Mouse (Mus musculus): Measurements from ENCODE around the gene Aqp6.

DNA sequence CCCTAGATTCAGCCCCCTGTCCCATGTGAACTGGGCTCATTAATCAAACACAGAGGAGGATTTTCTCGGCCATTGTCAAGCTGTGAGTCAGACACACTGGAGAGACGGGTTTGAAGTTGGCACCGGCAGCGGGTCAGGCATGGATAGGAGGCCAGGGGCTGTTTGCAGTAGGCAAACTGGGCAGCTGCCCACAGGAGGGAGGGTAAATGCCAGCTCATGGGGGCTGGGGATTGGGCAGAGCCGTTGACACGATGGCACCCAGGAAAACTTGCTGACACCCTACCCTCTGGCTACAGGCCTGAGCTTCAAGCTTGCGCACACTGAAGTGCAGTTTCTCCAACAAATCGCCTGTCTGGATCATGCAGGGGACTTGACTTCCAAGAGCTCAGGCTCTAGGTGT is 9.0 kb upstream of the Aqp6 start:
- no peak for TF ChIP-seq CTCF (IDR thresholded peaks at IDR 0.05; ENCODE audit: insufficient read depth, low read length)
- peak; percentile 63; the same call in 1 of the 2 replicates for TF ChIP-seq POLR2A (IDR thresholded peaks at IDR 0.05; ENCODE audit: borderline replicate concordance, extremely low read depth, low read depth, low read length)

Data from lung, adult 2 months (tissue).